Mouse (Mus musculus) heart, adult 2 months (tissue): ENCODE data around the gene E2f4. TPM values are rescaled to one million over a fixed set of nuclear protein-coding genes. Genes with fewer than 3 reads are reported as not detected.

Experiments
- DNase-seq, 2 experiments: peaks; one replicate each; pipeline ENCODE4 v3.0.0; 2021
- H3K27ac ChIP-seq: fragments of 200-600 bp; 2 replicates; pipeline ENCODE4 v1.8.1; 2022
- H3K27me3 ChIP-seq: fragments of 200-500 bp; 2 replicates; pipeline ENCODE4 v1.6.1; 2012; ENCODE audit warnings: mild to moderate bottlenecking, low read length, inconsistent platforms, mixed read lengths; ENCODE audit not compliant: control insufficient read depth, insufficient read depth
- H3K36me3 ChIP-seq: fragments of 200-500 bp; 2 replicates; pipeline ENCODE4 v1.6.1; 2012; ENCODE audit warnings: low read length, inconsistent platforms; ENCODE audit not compliant: control insufficient read depth, insufficient read depth
- H3K4me1 ChIP-seq: fragments of 200-500 bp; 2 replicates; pipeline ENCODE4 v1.6.1; 2011; ENCODE audit warnings: low read length; ENCODE audit not compliant: control insufficient read depth, insufficient read depth
- H3K4me3 ChIP-seq: fragments of 200-600 bp; 2 replicates; pipeline ENCODE4 v1.8.1; 2022
- H3K79me2 ChIP-seq: fragments of 200-500 bp; replicated peaks from 2 replicates; pipeline ENCODE4 v1.6.1; 2012; ENCODE audit warnings: mild to moderate bottlenecking, inconsistent platforms, low read length, moderate library complexity, mixed read lengths; ENCODE audit not compliant: control insufficient read depth, insufficient read depth
- H3K9ac ChIP-seq: fragments of 200-500 bp; 2 replicates; pipeline ENCODE4 v1.6.1; 2012; ENCODE audit warnings: low read depth, mild to moderate bottlenecking, control low read depth, inconsistent platforms, low read length, mixed read lengths
- CTCF ChIP-seq: fragments of 200-600 bp; IDR thresholded peaks from 2 replicates; pipeline ENCODE4 v1.8.1; 2022; ENCODE audit warnings: antibody characterized with exemption, mild to moderate bottlenecking, moderate library complexity
- EP300 ChIP-seq: fragments of 200-500 bp; IDR thresholded peaks from 2 replicates; pipeline ENCODE4 v1.6.1; 2011; ENCODE audit warnings: low read depth, low read length, control low read depth; ENCODE audit not compliant: insufficient read depth
- POLR2A ChIP-seq: fragments of 200-500 bp; IDR thresholded peaks from 2 replicates; pipeline ENCODE4 v1.6.1; 2011; ENCODE audit warnings: mild to moderate bottlenecking, low read depth, low read length, control low read depth; ENCODE audit not compliant: insufficient read depth
- WGBS: fragments of 180-500 bp; shearing (Covaris S2); methylation state at CpG from one replicate; pipeline ENCODE4 v1.1.7; 2018; 5-methylcytosine and 5-hydroxymethylcytosine counted together
- intact Hi-C: fragments of 180-260 bp; cut with DNase I; formaldehyde crosslinking; loops from one replicate; pipeline ENCODE4 v1.15.1; 2025
- polyA plus RNA-seq: library from polyadenylated mRNA; depleted of rRNA; stranded (reverse); fragments of >200 nt; gene quantifications from 2 replicates; pipeline ENCODE4 v1.2.3, GENCODE M21; 2012
- total RNA-seq, 2 experiments: library from RNA; stranded (reverse); gene quantifications; 2 replicates each; pipeline ENCODE4 v1.2.3; 2021

The E2f4 gene
- total and polyA plus RNA-seq, 3 experiments: 21.1 to 61.8 (median 21.5) TPM

- no peak overlapping the region for H3K27ac ChIP-seq
- no peak for DNase-seq
- no peak overlapping the region for H3K9ac ChIP-seq
- no peaks in the 10 kb centered on the region for H3K27me3 ChIP-seq
- 59% methylated on average over 9 of the region's 9 CpGs for WGBS
- H3K36me3 ChIP-seq: peaks cover 2% of the 10 kb centered on the region
- intact Hi-C loops: no loop called here
- TF ChIP-seq CTCF (no peak), POLR2A (no peak), EP300 (no peak)
- H3K4me1 ChIP-seq: peaks cover 2% of the 10 kb centered on the region
- H3K79me2 ChIP-seq: no peaks in the 10 kb centered on the region
- no peak overlapping the region for H3K4me3 ChIP-seq
These were observed 6.4 kb downstream of the E2f4 start for GRCm38 (mm10) chr8:105303874-105304273.

GRCm38 (mm10) chr8:105304325-105305210 lies 7.1 kb downstream of the E2f4 start:
- Histone ChIP-seq H3K79me2 (no peaks in the 10 kb centered on the region), H3K9ac (no peak overlapping the region), H3K4me1 (peaks cover 2% of the 10 kb centered on the region), H3K27ac (no peak overlapping the region), H3K4me3 (no peak overlapping the region), H3K27me3 (no peaks in the 10 kb centered on the region), H3K36me3 (no peaks in the 10 kb centered on the region)
- peak in 1 of 2 experiments; percentile 21 for DNase-seq
- 41% methylated on average over 9 of the region's 9 CpGs for WGBS
- TF ChIP-seq EP300 (0 out of 2 replicates have a peak, but pooled peaks have one; percentile 21), POLR2A (peak; percentile 45; the same call in 1 of the 2 replicates), CTCF (no peak)
- intact Hi-C loops: no loop called here

- Histone ChIP-seq H3K27ac (0 out of 2 replicates have a peak within 1 kb of the TSS, but pooled peaks have one; percentile 1), H3K9ac (peak within 1 kb of the TSS; percentile 61), H3K4me1 (peaks cover 2% of the 10 kb centered on the region), H3K4me3 (peak within 1 kb of the TSS; percentile 15; the same call in 1 of the 2 replicates), H3K36me3 (no peaks in the 10 kb centered on the region), H3K27me3 (no peaks in the 10 kb centered on the region), H3K79me2 (no peaks in the 10 kb centered on the region)
- peak; percentile 42 to 46 for DNase-seq
- WGBS: 9% methylated on average over 29 of the region's 30 CpGs
- intact Hi-C loops: no loop called here
- TF ChIP-seq POLR2A: no peak
- TF ChIP-seq CTCF: no peak
- TF ChIP-seq EP300: no peak
These were observed 8.0 kb downstream of the E2f4 start, which contains the start of gene Elmo3 for GRCm38 (mm10) chr8:105305211-105306145. Elmo3 (plus strand) TSS chr8:105305601.

- no peaks in the 10 kb centered on the region for H3K27me3 ChIP-seq
- peaks cover 2% of the 10 kb centered on the region for H3K4me1 ChIP-seq
- no peaks in the 10 kb centered on the region for H3K79me2 ChIP-seq
- no peak overlapping the region for H3K27ac ChIP-seq
- peak in 1 of 2 experiments; percentile 17 for DNase-seq
- intact Hi-C loops: no loop called here
- no peaks in the 10 kb centered on the region for H3K36me3 ChIP-seq
- 35% methylated on average over 5 of the region's 5 CpGs for WGBS
- no peak for TF ChIP-seq POLR2A
- no peak for TF ChIP-seq CTCF
- H3K9ac ChIP-seq: no peak overlapping the region
- H3K4me3 ChIP-seq: peak overlapping the region; percentile 15; the same call in 1 of the 2 replicates
These were observed 8.8 kb downstream of the E2f4 start for GRCm38 (mm10) chr8:105306146-105306691.

- Histone ChIP-seq H3K36me3 (no peaks in the 10 kb centered on the region), H3K79me2 (no peaks in the 10 kb centered on the region), H3K4me3 (no peak overlapping the region), H3K9ac (no peak overlapping the region), H3K4me1 (peaks cover 2% of the 10 kb centered on the region), H3K27me3 (no peaks in the 10 kb centered on the region), H3K27ac (no peak overlapping the region)
- DNase-seq: peak in 1 of 2 experiments; percentile 18
- intact Hi-C loops: no loop called here
- 94% methylated on average over 13 of the region's 13 CpGs for WGBS
- TF ChIP-seq CTCF (no peak), POLR2A (no peak), EP300 (no peak)
These were observed 10.2 kb downstream of the E2f4 start for GRCm38 (mm10) chr8:105307670-105308069.
